Mouse (Mus musculus) myocyte (in vitro differentiated cells): ENCODE results near the gene Sec61a1.

ENCODE experiments used
- CEBPB ChIP-seq: IDR thresholded peaks from 2 replicates; pipeline ENCODE4 v1.6.1; 2011; ENCODE audit warnings: mild to moderate bottlenecking, moderate library complexity; ENCODE audit not compliant: poor library complexity, insufficient read depth, severe bottlenecking
- E2F4 ChIP-seq: IDR thresholded peaks from one replicate; pipeline ENCODE4 v1.6.1; 2011; ENCODE audit warnings: mild to moderate bottlenecking, control low read depth, moderate library complexity; ENCODE audit not compliant: insufficient read depth
- MAX ChIP-seq: IDR thresholded peaks from one replicate; pipeline ENCODE4 v1.6.1; 2011; ENCODE audit warnings: low read depth, mild to moderate bottlenecking, control low read depth
- MYOD1 ChIP-seq, 3 experiments: IDR thresholded peaks; one replicate each; pipeline ENCODE4 v1.6.1; 2011; ENCODE audit warnings: control low read depth in 2 of 3, low read depth in 2 of 3, mild to moderate bottlenecking in 2 of 3, moderate library complexity in 1 of 3; ENCODE audit not compliant: insufficient read length in 2 of 3, control insufficient read depth in 1 of 3
- MYOG ChIP-seq, 3 experiments: IDR thresholded peaks; one replicate each; pipeline ENCODE4 v1.6.1; 2011; ENCODE audit warnings: control low read depth in 2 of 3, low read depth in 2 of 3, mild to moderate bottlenecking in 2 of 3; ENCODE audit not compliant: insufficient read length in 2 of 3, control insufficient read depth in 1 of 3, insufficient read depth in 1 of 3
- POLR2A ChIP-seq: IDR thresholded peaks from one replicate; pipeline ENCODE4 v1.6.1; 2011; ENCODE audit warnings: low read depth, mild to moderate bottlenecking, control low read depth, moderate library complexity; ENCODE audit not compliant: insufficient read length
- POLR2AphosphoS2 ChIP-seq: IDR thresholded peaks from one replicate; pipeline ENCODE4 v1.6.1; 2011; ENCODE audit warnings: low read depth, control low read depth; ENCODE audit not compliant: insufficient read length
- SRF ChIP-seq: IDR thresholded peaks from one replicate; pipeline ENCODE4 v1.6.1; 2011; ENCODE audit warnings: low read depth; ENCODE audit not compliant: control insufficient read depth, insufficient read length
- USF1 ChIP-seq: IDR thresholded peaks from one replicate; pipeline ENCODE4 v1.6.1; 2011; ENCODE audit warnings: low read depth, mild to moderate bottlenecking, control low read depth, moderate library complexity

- TF ChIP-seq SRF (no peak), POLR2A (no peak), E2F4 (no peak), USF1 (no peak), CEBPB (no peak), POLR2AphosphoS2 (no peak), MYOG (IDR thresholded peaks at IDR 0.05; ENCODE audit: control insufficient read depth in 1 of 3, insufficient read depth in 1 of 3, insufficient read length in 2 of 3, low read depth in 2 of 3) (no peak), MYOD1 (IDR thresholded peaks at IDR 0.05; ENCODE audit: control insufficient read depth in 1 of 3, insufficient read length in 2 of 3, low read depth in 2 of 3) (no peak), MAX (no peak)
Measured at GRCm38 (mm10) chr6:88469878-88470277, 48.8 kb downstream of the Sec61a1 start.
